ENCODE assay signal across 28 mouse cellular contexts in genomic region chr6:136495023-136495422, GRCm38 (mm10). TPM values are rescaled to one million over a fixed set of nuclear protein-coding genes. Genes with fewer than 3 reads are reported as not detected.
DNase-seq lines count a peak whose midpoint lies in the region; ATAC-seq and TF ChIP-seq lines count a peak whose summit lies in the region.
"Had no signal": no experiment of that assay in that cellular context is flagged by ENCODE, and none has a peak within 500 bp of the region (broad histone marks: within the 10 kb centered on the region; RNA-seq: fewer than 3 reads in every experiment).

No protein-coding gene starts in this region.

- no peaks in the 10 kb centered on the region for H3K36me3 ChIP-seq in intestine, embryonic 14.5 days (ENCODE audit: control insufficient read depth, insufficient read depth, low read length)
- H3K36me3 ChIP-seq in intestine, embryonic 15.5 days: no peaks in the 10 kb centered on the region
- H3K36me3 ChIP-seq in ES-Bruce4 (ENCODE audit: control insufficient read depth, insufficient read depth, low read length, poor library complexity, severe bottlenecking) (no peaks in the 10 kb centered on the region), ES-E14 (ENCODE audit: control insufficient read depth, insufficient read depth, low read length, poor library complexity, severe bottlenecking) (peaks cover 2% of the 10 kb centered on the region; the same call in 1 of the 2 replicates)
- no peaks in the 10 kb centered on the region for H3K36me3 ChIP-seq in limb, embryonic 10.5 days
- no peaks in the 10 kb centered on the region for H3K36me3 ChIP-seq in thymus, adult 2 months (ENCODE audit: control insufficient read depth, insufficient read depth, low read length)
- H3K36me3 ChIP-seq: embryonic facial prominence, embryonic 10.5 days; embryonic facial prominence, embryonic 13.5 days; forebrain, embryonic 12.5 days; forebrain, embryonic 15.5 days; heart, embryonic 12.5 days; heart, embryonic 15.5 days; hindbrain, embryonic 10.5 days; hindbrain, embryonic 13.5 days had no signal

- no peak overlapping the region for H3K4me3 ChIP-seq in intestine, embryonic 14.5 days (ENCODE audit: low read depth, low read length)
- no peak overlapping the region for H3K4me3 ChIP-seq in intestine, embryonic 15.5 days (replicated peaks)
- H3K4me3 ChIP-seq in ES-Bruce4 (ENCODE audit: low read depth, low read length) (no peak overlapping the region), ES-E14 (ENCODE audit: insufficient read depth in 1 of 2, low read depth in 1 of 2, low read length in 2 of 2, poor library complexity in 1 of 2, severe bottlenecking in 1 of 2) (no peak overlapping the region)
- no peak overlapping the region for H3K4me3 ChIP-seq in limb, embryonic 10.5 days
- H3K4me3 ChIP-seq in thymus, adult 2 months (ENCODE audit: control insufficient read depth, insufficient read depth, low read length): no peak overlapping the region
- H3K4me3 ChIP-seq: embryonic facial prominence, embryonic 10.5 days; embryonic facial prominence, embryonic 13.5 days; erythroblast, embryonic 14.5 days; forebrain, embryonic 12.5 days; forebrain, embryonic 15.5 days; heart, embryonic 12.5 days; heart, embryonic 15.5 days; hindbrain, embryonic 10.5 days; hindbrain, embryonic 13.5 days had no signal

- H3K27ac ChIP-seq in intestine, embryonic 14.5 days (ENCODE audit: low read depth): no peak overlapping the region
- H3K27ac ChIP-seq in intestine, embryonic 15.5 days: no peak overlapping the region
- H3K27ac ChIP-seq in ES-Bruce4 (ENCODE audit: insufficient read depth, low read length): 0 out of 2 replicates have a peak overlapping the region, but pooled peaks have one; percentile 7
- peak overlapping the region; percentile 9; the same call in 1 of the 2 replicates for H3K27ac ChIP-seq in ES-E14 (ENCODE audit: insufficient read depth, low read depth, low read length, poor library complexity, severe bottlenecking)
- no peak overlapping the region for H3K27ac ChIP-seq in limb, embryonic 10.5 days
- no peak overlapping the region for H3K27ac ChIP-seq in thymus, adult 2 months (ENCODE audit: control insufficient read depth, insufficient read depth, low read length)
- H3K27ac ChIP-seq: embryonic facial prominence, embryonic 10.5 days; embryonic facial prominence, embryonic 13.5 days; forebrain, embryonic 12.5 days; forebrain, embryonic 15.5 days; heart, embryonic 15.5 days; hindbrain, embryonic 10.5 days; hindbrain, embryonic 13.5 days had no signal

- no peak for TF ChIP-seq POLR2A in ES-Bruce4 (IDR thresholded peaks at IDR 0.05; ENCODE audit: insufficient read depth, low read length)
- no peak for TF ChIP-seq POLR2A in thymus, adult 2 months (IDR thresholded peaks at IDR 0.05; ENCODE audit: control insufficient read depth, extremely low read depth, insufficient read depth, low read length, poor library complexity)

- no peak for TF ChIP-seq CTCF in ES-Bruce4 (IDR thresholded peaks at IDR 0.05; ENCODE audit: low read depth, low read length)
- TF ChIP-seq CTCF in thymus, adult 2 months (IDR thresholded peaks at IDR 0.05; ENCODE audit: borderline replicate concordance, control insufficient read depth, extremely low read depth, insufficient read depth, low read length, poor library complexity): no peak

- 92% methylated on average over 12 of the region's 12 CpGs for WGBS in intestine, embryonic 14.5 days
- 92% methylated on average over 12 of the region's 12 CpGs for WGBS in intestine, embryonic 15.5 days
- WGBS in limb, embryonic 10.5 days: 93% methylated on average over 12 of the region's 12 CpGs
- 95% methylated on average over 12 of the region's 12 CpGs for WGBS in thymus, adult 2 months

- intact Hi-C loops in gastrocnemius, postnatal 14 days (cut with DNase I; ENCODE audit: low total_unique reads): no loop called here

- H3K9me3 ChIP-seq in intestine, embryonic 14.5 days (ENCODE audit: control insufficient read depth, low read length): no peaks in the 10 kb centered on the region
- H3K9me3 ChIP-seq in intestine, embryonic 15.5 days: no peaks in the 10 kb centered on the region
- H3K9me3 ChIP-seq in ES-Bruce4 (replicated peaks; ENCODE audit: control insufficient read depth, insufficient read depth, low read length, poor library complexity, severe bottlenecking) (no peaks in the 10 kb centered on the region), ES-E14 (ENCODE audit: control insufficient read depth, insufficient read depth, low read depth, low read length) (no peaks in the 10 kb centered on the region)
- no peaks in the 10 kb centered on the region for H3K9me3 ChIP-seq in limb, embryonic 10.5 days (replicated peaks)
- H3K9me3 ChIP-seq: embryonic facial prominence, embryonic 10.5 days; embryonic facial prominence, embryonic 13.5 days; forebrain, embryonic 12.5 days; forebrain, embryonic 15.5 days; heart, embryonic 15.5 days; hindbrain, embryonic 10.5 days; hindbrain, embryonic 13.5 days had no signal

- no peaks in the 10 kb centered on the region for H3K27me3 ChIP-seq in intestine, embryonic 14.5 days (replicated peaks; ENCODE audit: control insufficient read depth, insufficient read depth, low read length)
- no peaks in the 10 kb centered on the region for H3K27me3 ChIP-seq in intestine, embryonic 15.5 days (replicated peaks)
- no peaks in the 10 kb centered on the region for H3K27me3 ChIP-seq in ES-Bruce4 (ENCODE audit: control insufficient read depth, insufficient read depth, low read length, poor library complexity, severe bottlenecking)
- no peaks in the 10 kb centered on the region for H3K27me3 ChIP-seq in limb, embryonic 10.5 days (ENCODE audit: low read depth, poor library complexity, severe bottlenecking)
- H3K27me3 ChIP-seq in thymus, adult 2 months (ENCODE audit: control insufficient read depth, insufficient read depth, low read length): no peaks in the 10 kb centered on the region
- H3K27me3 ChIP-seq: embryonic facial prominence, embryonic 13.5 days; forebrain, embryonic 12.5 days; forebrain, embryonic 15.5 days; heart, embryonic 12.5 days; heart, embryonic 15.5 days; hindbrain, embryonic 13.5 days had no signal

- in situ Hi-C loops in ES-E14 (cut with MboI; ENCODE audit: low sequenced_read_pairs in 2 of 2, unreplicated experiment in 2 of 2): no loop called here

- ATAC-seq in intestine, embryonic 14.5 days (replicated peaks; ENCODE audit: low FRiP score, low TSS enrichment, low read depth): no peak
- no peak for ATAC-seq in intestine, embryonic 15.5 days
- ATAC-seq: CD4-positive, CD25-positive, alpha-beta regulatory T cell, adult 4 months; forebrain, embryonic 15.5 days; hindbrain, embryonic 16.5 days; intestine, postnatal 0 days had no signal

- no peak for TF ChIP-seq EP300 in ES-Bruce4 (IDR thresholded peaks at IDR 0.05; ENCODE audit: insufficient read depth, low read depth, low read length)

- H3K4me2 ChIP-seq in intestine, embryonic 14.5 days (ENCODE audit: low read length): no peak overlapping the region
- H3K4me2 ChIP-seq in intestine, embryonic 15.5 days (replicated peaks): no peak overlapping the region
- H3K4me2 ChIP-seq: embryonic facial prominence, embryonic 13.5 days; forebrain, embryonic 12.5 days; forebrain, embryonic 15.5 days; heart, embryonic 12.5 days; heart, embryonic 15.5 days; hindbrain, embryonic 13.5 days had no signal

- DNase-seq in intestine, embryonic 14.5 days (ENCODE audit: low spot score): peak; percentile 35
- DNase-seq in ES-E14 (ENCODE audit: low read depth, low spot score): no peak
- peak; percentile 18 for DNase-seq in limb, embryonic 10.5 days (ENCODE audit: low spot score)
- no peak for DNase-seq in gastrocnemius, postnatal 14 days
- no peak for DNase-seq in thymus, adult 2 months
- DNase-seq: adrenal gland, postnatal 10 days; adrenal gland, postnatal 36 days; cerebellum, adult 18-20 months; cerebellum, adult 9-10 months; cerebellum, postnatal 36 days; embryo, embryonic 11 days; gastrocnemius, postnatal 36 days; heart, postnatal 10 days; heart, postnatal 36 days had no signal

- H3K9ac ChIP-seq in intestine, embryonic 14.5 days (ENCODE audit: low read length): no peak overlapping the region
- no peak overlapping the region for H3K9ac ChIP-seq in intestine, embryonic 15.5 days
- H3K9ac ChIP-seq in ES-Bruce4 (ENCODE audit: low read depth, poor library complexity, severe bottlenecking) (no peak overlapping the region), ES-E14 (ENCODE audit: insufficient read depth, low read depth, low read length, poor library complexity, severe bottlenecking) (no peak overlapping the region)
- H3K9ac ChIP-seq: embryonic facial prominence, embryonic 13.5 days; forebrain, embryonic 12.5 days; forebrain, embryonic 15.5 days; heart, embryonic 12.5 days; heart, embryonic 15.5 days; hindbrain, embryonic 13.5 days had no signal

- H3K4me1 ChIP-seq in intestine, embryonic 14.5 days (replicated peaks; ENCODE audit: control insufficient read depth, insufficient read depth, low read length): 0 out of 2 replicates have a peak, but pooled peaks cover 3% of the 10 kb centered on the region
- H3K4me1 ChIP-seq in intestine, embryonic 15.5 days (replicated peaks): no peaks in the 10 kb centered on the region
- H3K4me1 ChIP-seq in ES-Bruce4 (ENCODE audit: control insufficient read depth, insufficient read depth, low read length) (peaks cover 15% of the 10 kb centered on the region), ES-E14 (ENCODE audit: control insufficient read depth in 2 of 2, insufficient read depth in 2 of 2, low read length in 2 of 2, poor library complexity in 1 of 2) (peaks cover 0 to 14% of the 10 kb centered on the region in 2 experiments; a peak in 2 of 4 replicates)
- 0 out of 2 replicates have a peak, but pooled peaks cover 3% of the 10 kb centered on the region for H3K4me1 ChIP-seq in limb, embryonic 10.5 days
- H3K4me1 ChIP-seq in thymus, adult 2 months (replicated peaks; ENCODE audit: control insufficient read depth, insufficient read depth, low read length): peaks cover 47% of the 10 kb centered on the region
- H3K4me1 ChIP-seq: embryonic facial prominence, embryonic 13.5 days; forebrain, embryonic 12.5 days; forebrain, embryonic 15.5 days; hindbrain, embryonic 13.5 days had no signal

TF ChIP-seq in ES-E14, 5 proteins besides CTCF, POLR2A, EP300 and RAD21 (continues in another document):
- no peak for TF ChIP-seq MAFK (IDR thresholded peaks at IDR 0.05; ENCODE audit: insufficient read depth, low read depth, low read length)
- TF ChIP-seq ZNF384 (IDR thresholded peaks at IDR 0.05; ENCODE audit: low read depth, low read length): no peak
- no peak for TF ChIP-seq ZC3H11A (IDR thresholded peaks at IDR 0.05; ENCODE audit: borderline replicate concordance, low read depth, low read length)
- TF ChIP-seq CHD2 (IDR thresholded peaks at IDR 0.05; ENCODE audit: low read depth, low read length): no peak

RNA-seq across cellular contexts. Expression of gene Atf7ip, which starts 10.9 kb away (rescaled TPM):
- 32.9 and 36.0 TPM in 2 replicates for polyA plus RNA-seq in intestine, embryonic 14.5 days (2014; fragmentation: Nextera tagmentation; extraction: Ambion mirVana)
- polyA plus RNA-seq in intestine, embryonic 15.5 days (2015; fragmentation: Nextera tagmentation; extraction: Ambion mirVana): 24.1 and 25.4 TPM in 2 replicates
- 110 and 114 TPM in 2 replicates for polyA plus RNA-seq in ES-Bruce4 (2011; ENCODE audit: insufficient read depth, insufficient read length, low read depth, missing spikeins)
- total RNA-seq in ES-E14 (2012; rRNA removed): 26.8 and 35.9 TPM in 2 replicates
- polyA plus RNA-seq in limb, embryonic 10.5 days (2016; fragmentation: Nextera tagmentation; extraction: Ambion mirVana): 40.0 and 49.9 TPM in 2 replicates
- total RNA-seq in gastrocnemius, postnatal 14 days (2021): 10 to 100 TPM; 32.8 to 51.9 TPM
- 65.1 and 79.5 TPM in 2 replicates for polyA plus RNA-seq in thymus, adult 2 months (2012; rRNA removed)

Comparison
In these comparisons a context has a peak if more than half of its experiments do, and no peak if none do; other contexts are left out.
1. DNase-seq: peak in intestine, embryonic 14.5 days (single experiment) and limb, embryonic 10.5 days (single experiment); none in ES-E14 (single experiment), gastrocnemius, postnatal 14 days (single experiment) and thymus, adult 2 months (single experiment).
2. H3K27ac ChIP-seq: peak in ES-Bruce4 (single experiment) and ES-E14 (single experiment); none in intestine, embryonic 14.5 days (single experiment), intestine, embryonic 15.5 days (single experiment), limb, embryonic 10.5 days (single experiment) and thymus, adult 2 months (single experiment).